Mouse (Mus musculus) right cerebral cortex, postnatal 4 days (tissue): ENCODE data around the gene Foxd1.
A peak's percentile ranks its signal among the peaks of the same experiment; 100 is the strongest.

ENCODE experiments used
- DNase-seq: peaks from one replicate; pipeline ENCODE4 v3.0.0-alpha.2; 2022

The Foxd1 gene

GRCm38 (mm10) chr13:98354090-98354801 lies at the start of gene Foxd1:
Gene Foxd1 (plus strand): TSS chr13:98354242.
- DNase-seq = no peak

- no peak for DNase-seq
Observed at GRCm38 (mm10) chr13:98305257-98305656, 48.8 kb upstream of the Foxd1 start.

- DNase-seq = no peak
Observed at GRCm38 (mm10) chr13:98306393-98306792, 47.6 kb upstream of the Foxd1 start.

- DNase-seq = no peak
Observed at GRCm38 (mm10) chr13:98306852-98307475, 47.1 kb upstream of the Foxd1 start.

GRCm38 (mm10) chr13:98308004-98308403 lies 46.0 kb upstream of the Foxd1 start:
- DNase-seq = no peak

GRCm38 (mm10) chr13:98308724-98309123 lies 45.3 kb upstream of the Foxd1 start:
- no peak for DNase-seq

GRCm38 (mm10) chr13:98311597-98311996 lies 42.4 kb upstream of the Foxd1 start:
- DNase-seq = no peak

GRCm38 (mm10) chr13:98313631-98314030 lies 40.4 kb upstream of the Foxd1 start:
- DNase-seq = no peak

- DNase-seq = no peak
Observed at GRCm38 (mm10) chr13:98315124-98315523, 38.9 kb upstream of the Foxd1 start.

- no peak for DNase-seq
Observed at GRCm38 (mm10) chr13:98316140-98316479, 37.9 kb upstream of the Foxd1 start.

GRCm38 (mm10) chr13:98316480-98317245 lies 37.4 kb upstream of the Foxd1 start, which contains the start of gene Btf3:
Gene Btf3 (minus strand): TSS chr13:98317006.
- DNase-seq = peak; percentile 93

GRCm38 (mm10) chr13:98317246-98317677 lies 36.8 kb upstream of the Foxd1 start:
- no peak for DNase-seq

GRCm38 (mm10) chr13:98317911-98318310 lies 36.1 kb upstream of the Foxd1 start:
- no peak for DNase-seq

GRCm38 (mm10) chr13:98325034-98325433 lies 29.0 kb upstream of the Foxd1 start:
- DNase-seq = no peak

- DNase-seq = no peak
Observed at GRCm38 (mm10) chr13:98332106-98332505, 21.9 kb upstream of the Foxd1 start.

GRCm38 (mm10) chr13:98336205-98336604 lies 17.8 kb upstream of the Foxd1 start:
- no peak for DNase-seq

- no peak for DNase-seq
Observed at GRCm38 (mm10) chr13:98340506-98340905, 13.5 kb upstream of the Foxd1 start.

- DNase-seq = no peak
Observed at GRCm38 (mm10) chr13:98349491-98349890, 4.6 kb upstream of the Foxd1 start.

- DNase-seq = no peak
Observed at GRCm38 (mm10) chr13:98351527-98351926, 2.5 kb upstream of the Foxd1 start.

GRCm38 (mm10) chr13:98352381-98352975 lies 1.6 kb upstream of the Foxd1 start:
- DNase-seq = no peak

- no peak for DNase-seq
Observed at GRCm38 (mm10) chr13:98353709-98354089, 343 bp upstream of the Foxd1 start.

- DNase-seq = peak; percentile 32
Observed at GRCm38 (mm10) chr13:98354871-98355558, 973 bp downstream of the Foxd1 start.
